Mouse (Mus musculus) layer of hippocampus, adult 2 months (tissue): ENCODE results near the gene Prpf40a. TPM values are rescaled to one million over a fixed set of nuclear protein-coding genes. Genes with fewer than 3 reads are reported as not detected.

Source experiments
- DNase-seq, 2 experiments: peaks; one replicate each; pipeline ENCODE4 v3.0.0; 2022; ENCODE audit warnings: low spot score in 2 of 2
- H3K27ac ChIP-seq: fragments of 200-600 bp; 2 replicates; pipeline ENCODE4 v1.8.1; 2022
- H3K4me3 ChIP-seq: fragments of 200-600 bp; 2 replicates; pipeline ENCODE4 v1.8.1; 2022; ENCODE audit warnings: mild to moderate bottlenecking
- CTCF ChIP-seq: fragments of 200-600 bp; conservative IDR thresholded peaks from 2 replicates; pipeline ENCODE4 v1.8.1; 2022; ENCODE audit warnings: antibody characterized with exemption, mild to moderate bottlenecking, moderate library complexity
- total RNA-seq, 2 experiments: library from RNA; stranded (reverse); gene quantifications; 2 replicates each; pipeline ENCODE4 v1.2.3; 2021

The Prpf40a gene
- total RNA-seq, 2 experiments from 2014 or later: 45.9 to 52.0 TPM

DNA sequence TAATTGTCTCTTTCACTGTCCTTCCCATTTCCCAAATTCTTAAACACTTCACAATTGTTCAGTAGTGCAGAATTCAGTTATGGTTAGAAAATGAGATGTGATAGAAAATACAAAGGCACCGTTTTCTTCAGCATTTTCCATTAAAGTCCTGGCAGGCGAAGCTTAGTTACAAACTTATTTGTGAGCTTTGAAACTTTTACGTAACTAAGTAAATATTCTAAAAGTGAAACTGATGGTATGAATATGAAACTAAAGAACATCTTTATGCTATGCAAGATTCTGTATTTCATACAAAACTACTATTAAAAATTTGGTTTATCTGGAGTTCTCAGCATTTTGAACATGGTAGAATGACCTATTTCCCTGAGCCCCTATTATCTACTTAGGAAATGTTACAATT lies 12.1 kb downstream of the Prpf40a start:
- TF ChIP-seq CTCF: no peak
- no peak for DNase-seq
- Histone ChIP-seq H3K27ac (no peak overlapping the region), H3K4me3 (no peak overlapping the region)

DNA sequence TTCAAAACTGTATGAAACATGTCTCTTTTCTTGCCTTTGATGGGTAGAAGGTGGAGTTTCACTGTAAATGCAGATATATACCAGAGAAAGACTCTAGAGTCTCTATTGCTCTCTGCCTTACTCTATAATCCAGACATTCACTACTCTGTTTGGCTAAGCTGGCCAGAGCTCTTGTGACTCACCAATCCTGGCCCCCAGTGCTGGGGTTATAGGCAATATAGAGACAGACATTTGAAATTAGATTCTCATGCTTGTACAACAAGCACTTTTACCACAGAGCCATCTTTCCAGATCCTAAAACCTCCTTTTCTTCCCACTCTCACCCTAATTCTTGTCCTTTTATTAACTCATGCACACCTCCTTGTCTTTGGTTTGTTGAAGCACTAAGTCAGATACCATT lies 17.1 kb downstream of the Prpf40a start:
- no peak overlapping the region for H3K27ac ChIP-seq
- no peak for TF ChIP-seq CTCF
- DNase-seq: no peak
- no peak overlapping the region for H3K4me3 ChIP-seq

DNA sequence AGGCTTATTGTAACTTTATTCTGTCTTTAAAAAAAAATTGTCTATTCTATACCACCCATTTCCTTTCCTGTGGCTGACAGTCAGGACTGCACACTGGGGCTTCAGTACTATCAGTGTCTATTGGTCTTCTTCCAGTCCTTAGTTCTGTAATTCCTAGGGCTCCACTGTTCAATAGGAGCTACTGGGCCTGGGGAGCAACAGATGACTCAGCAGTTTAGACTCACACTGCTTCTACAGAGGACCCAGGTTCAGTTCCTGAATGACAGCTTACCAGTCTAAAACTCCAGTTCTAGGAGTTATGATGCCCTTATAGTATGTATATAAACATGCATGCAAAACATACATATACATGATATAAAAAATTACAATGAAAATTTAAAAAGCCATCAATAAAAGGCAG lies 44.2 kb downstream of the Prpf40a start:
- Histone ChIP-seq H3K4me3 (no peak overlapping the region), H3K27ac (no peak overlapping the region)
- no peak for DNase-seq
- TF ChIP-seq CTCF: no peak

DNA sequence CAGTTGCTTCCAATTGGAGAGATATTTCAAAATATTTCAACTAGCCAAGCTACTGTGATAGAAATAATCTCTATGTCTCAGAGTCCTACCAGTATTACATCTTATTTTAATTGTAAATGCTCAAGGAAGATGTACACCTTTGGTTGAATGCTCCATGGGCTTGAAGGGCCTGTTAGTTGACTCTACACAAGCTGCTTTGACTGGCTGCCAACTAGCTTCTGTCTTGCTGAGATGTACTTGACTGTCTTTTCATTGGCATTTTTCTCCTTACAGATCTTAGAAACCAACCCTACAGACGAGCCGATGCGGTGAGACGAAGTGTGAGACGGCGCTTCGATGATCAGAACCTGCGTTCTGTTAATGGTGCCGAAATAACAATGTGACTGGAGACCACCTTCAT lies 59.5 kb downstream of the Prpf40a start:
- DNase-seq: no peak
- no peak overlapping the region for H3K27ac ChIP-seq
- no peak for TF ChIP-seq CTCF
- H3K4me3 ChIP-seq: no peak overlapping the region

DNA sequence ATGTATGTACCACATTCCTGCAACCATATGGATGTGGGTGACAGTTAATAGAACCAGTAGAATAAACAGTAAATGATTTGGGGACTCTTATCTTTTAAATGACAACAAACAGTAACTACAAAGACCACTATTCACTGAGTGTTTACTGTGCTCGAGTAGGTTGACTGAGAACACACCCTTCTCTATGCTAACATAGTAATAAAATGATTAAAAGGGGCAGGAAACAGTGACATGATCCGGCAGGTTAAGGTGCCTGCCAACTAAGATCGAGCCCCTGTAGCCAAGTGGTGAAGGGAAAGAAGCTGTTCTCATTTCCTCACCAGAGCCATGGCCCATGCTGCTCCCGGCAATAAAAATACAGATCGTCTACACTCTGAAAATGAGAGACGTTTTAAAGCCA lies 62.0 kb downstream of the Prpf40a start:
- H3K27ac ChIP-seq: no peak overlapping the region
- no peak for DNase-seq
- H3K4me3 ChIP-seq: no peak overlapping the region
- no peak for TF ChIP-seq CTCF

DNA sequence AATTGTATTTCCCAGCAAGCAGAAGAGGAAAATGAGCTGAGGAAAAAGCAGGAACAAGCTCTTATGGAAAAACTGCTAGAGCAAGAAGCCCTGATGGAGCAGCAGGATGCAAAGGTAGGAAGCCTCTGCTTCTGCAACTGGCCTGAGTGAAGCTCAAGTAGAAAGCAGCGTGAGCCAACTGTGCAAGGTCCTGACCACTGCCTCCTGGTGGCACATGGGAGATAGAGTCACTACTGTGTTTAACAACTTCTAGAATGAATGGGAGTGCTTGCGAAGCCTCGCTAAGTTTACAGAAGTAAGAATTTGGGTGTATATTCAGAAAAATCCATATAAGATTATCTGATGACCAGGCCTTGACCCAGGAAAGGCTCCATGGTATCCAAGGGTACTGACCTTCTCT lies 65.1 kb downstream of the Prpf40a start:
- peak; percentile 61 for TF ChIP-seq CTCF
- no peak for DNase-seq
- Histone ChIP-seq H3K4me3 (no peak overlapping the region), H3K27ac (no peak overlapping the region)

DNA sequence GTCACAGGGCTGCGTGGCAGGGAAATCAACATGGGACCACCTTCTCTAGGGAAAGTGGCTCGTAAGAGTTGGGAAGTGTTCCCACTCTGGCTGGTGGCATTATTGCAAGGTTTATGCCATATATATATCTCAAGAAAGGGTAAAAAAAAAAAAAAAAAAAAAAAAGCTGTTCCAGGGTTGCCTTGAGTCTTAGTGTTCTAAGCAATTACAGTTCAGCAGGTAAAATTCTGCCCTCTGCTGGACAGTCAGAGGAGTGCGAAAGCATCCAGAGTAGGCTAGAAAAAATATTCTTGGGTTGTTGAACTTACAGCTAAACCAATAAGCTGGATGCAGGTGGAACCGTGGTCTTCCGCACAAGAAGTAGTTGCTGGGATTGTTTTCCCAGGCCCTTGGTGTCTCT lies 69.3 kb downstream of the Prpf40a start:
- peak; percentile 87 for TF ChIP-seq CTCF
- Histone ChIP-seq H3K4me3 (no peak overlapping the region), H3K27ac (no peak overlapping the region)
- DNase-seq: peak; percentile 38 to 67

DNA sequence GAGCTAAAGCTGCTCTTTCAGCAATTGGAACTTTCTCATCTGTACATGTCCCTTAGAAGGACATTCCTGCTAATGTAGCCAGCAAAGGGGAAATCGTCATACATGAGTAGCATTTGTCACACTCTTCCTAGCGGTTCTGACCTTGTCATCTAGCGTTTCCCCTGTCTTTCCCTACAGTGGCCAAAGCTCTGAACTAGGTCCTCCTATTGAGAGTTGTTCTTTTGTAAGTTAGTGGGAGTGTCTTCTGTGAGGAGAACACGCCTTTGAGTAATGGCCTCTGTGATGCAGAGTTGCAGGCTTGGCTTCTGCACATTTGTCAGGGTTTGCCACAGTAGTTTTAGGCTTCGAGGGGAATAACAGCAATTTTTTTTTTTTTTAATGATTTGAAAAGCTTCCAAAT lies 82.5 kb downstream of the Prpf40a start:
- no peak for DNase-seq

DNA sequence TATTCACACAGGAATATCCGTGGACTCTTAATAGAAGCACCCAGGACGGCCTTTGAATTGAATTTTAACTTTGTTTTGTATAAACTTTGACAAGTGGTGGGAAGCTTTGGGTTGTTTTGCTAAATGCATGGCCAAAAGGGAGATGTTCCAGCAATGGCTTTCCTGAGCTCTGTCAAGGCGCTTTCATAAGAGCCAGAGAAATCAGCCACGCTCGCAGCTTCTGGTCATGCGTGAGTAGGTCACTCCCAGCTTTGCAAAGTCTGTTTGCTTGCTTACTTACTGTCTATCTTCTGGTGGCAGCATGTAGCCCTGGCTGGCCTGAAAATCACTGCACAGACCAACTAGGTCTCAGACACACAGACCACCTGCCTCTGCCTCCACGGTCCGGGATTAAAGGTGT lies 84.6 kb downstream of the Prpf40a start:
- Histone ChIP-seq H3K27ac (no peak overlapping the region), H3K4me3 (no peak overlapping the region)
- no peak for DNase-seq
- no peak for TF ChIP-seq CTCF

More for the DNA sequence above, 82.5 kb downstream of the Prpf40a start:
- no peak overlapping the region for H3K27ac ChIP-seq
- no peak for TF ChIP-seq CTCF
- H3K4me3 ChIP-seq: no peak overlapping the region

DNA sequence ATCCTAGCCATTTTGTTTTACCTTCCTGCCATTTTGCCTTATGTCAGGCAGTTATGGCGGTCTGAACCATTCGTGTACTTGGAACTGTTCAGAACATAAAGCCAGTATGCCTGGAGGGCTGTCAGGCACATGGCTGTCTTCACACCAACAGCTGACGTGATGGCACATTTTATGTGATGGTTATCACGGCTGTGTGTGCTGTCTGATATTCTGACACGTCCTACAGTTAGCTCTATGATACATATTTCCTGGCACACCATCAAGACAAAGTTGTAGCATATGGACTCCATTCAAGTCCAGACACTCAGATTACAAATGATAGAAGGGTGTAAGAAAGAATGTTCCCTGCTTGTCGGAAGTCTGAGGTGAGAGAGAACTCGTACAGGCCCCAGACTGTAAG lies 85.0 kb downstream of the Prpf40a start:
- H3K4me3 ChIP-seq: no peak overlapping the region
- no peak for TF ChIP-seq CTCF
- no peak overlapping the region for H3K27ac ChIP-seq
- no peak for DNase-seq

DNA sequence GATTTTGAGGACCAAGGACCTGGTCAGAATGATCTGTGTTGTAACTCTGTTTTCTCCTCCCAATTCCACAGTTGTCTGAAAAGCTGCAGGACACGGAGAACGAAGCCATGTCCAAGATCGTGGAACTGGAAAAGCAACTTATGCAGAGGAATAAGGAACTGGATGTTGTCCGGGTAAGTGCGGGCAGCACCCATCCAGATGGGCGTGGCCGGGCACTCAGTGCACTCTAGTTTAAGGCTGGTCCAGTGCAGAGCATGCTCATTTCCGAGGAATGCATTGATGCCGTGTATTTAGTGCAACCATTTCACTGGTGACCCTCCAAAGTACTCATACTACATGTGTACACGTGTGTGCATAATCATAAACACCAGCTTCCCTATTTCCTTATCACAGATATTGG lies 85.7 kb downstream of the Prpf40a start:
- Histone ChIP-seq H3K4me3 (no peak overlapping the region), H3K27ac (no peak overlapping the region)
- DNase-seq: no peak
- TF ChIP-seq CTCF: no peak

DNA sequence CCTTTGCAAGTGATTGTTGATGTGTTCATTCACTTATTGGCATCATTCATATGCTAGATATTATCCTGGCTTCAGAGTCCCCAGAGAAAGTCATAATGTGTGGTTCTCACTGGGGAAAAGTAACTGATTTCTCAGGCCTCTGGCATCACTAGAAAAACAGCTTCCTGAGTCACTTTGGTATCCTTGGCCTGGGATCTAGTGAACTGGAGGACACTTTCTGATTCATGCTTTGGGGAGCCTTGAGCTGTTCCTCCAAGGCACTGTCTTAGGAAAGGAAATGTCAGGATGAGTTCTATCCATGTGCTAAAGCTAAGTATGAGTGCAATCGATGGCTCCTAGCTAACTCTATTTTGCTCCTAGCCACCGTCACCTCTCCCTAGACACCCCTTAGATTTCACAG lies 88.2 kb downstream of the Prpf40a start:
- H3K27ac ChIP-seq: no peak overlapping the region
- H3K4me3 ChIP-seq: no peak overlapping the region
- TF ChIP-seq CTCF: no peak
- DNase-seq: no peak

DNA sequence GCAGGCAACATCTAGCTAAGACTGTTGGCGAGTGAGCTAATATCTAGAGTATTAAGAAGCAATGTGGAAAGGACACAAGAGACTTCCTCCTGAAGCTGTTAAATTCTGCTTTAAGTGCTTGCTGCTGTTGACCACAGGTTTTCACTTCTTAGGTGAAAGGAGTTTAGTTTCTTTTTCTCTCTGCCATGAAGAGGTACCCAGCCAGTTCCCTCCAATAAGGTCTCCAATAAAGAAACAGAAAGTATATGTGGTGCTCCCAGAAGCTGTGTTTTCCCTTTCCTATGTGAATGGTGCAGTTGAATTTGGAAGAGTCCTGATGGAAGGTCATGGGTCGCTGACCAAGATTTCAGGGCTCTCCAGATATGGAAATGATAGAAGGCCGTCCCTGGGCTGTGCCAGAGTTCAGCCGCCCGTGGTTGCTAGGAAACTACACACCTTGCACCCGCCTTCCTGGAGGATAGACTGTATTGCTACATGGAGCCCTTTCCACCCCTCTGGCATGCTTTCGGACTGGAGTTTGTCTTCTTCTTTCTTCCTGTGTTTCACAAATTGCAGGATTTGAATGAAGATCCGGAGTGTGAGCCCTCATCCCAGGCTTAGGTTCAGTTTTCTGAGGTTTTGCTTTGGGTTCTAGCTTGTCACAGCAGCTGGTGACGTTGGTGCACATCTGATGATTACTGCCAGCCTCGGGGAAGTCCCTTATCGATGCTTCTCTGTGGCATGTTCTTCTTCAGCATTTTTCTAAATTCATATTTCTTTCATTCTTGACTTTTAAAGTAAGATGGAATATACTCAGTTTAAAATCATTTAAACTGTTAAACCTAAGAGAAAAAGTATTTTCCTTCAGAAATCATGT lies 89.0 kb downstream of the Prpf40a start:
- no peak overlapping the region for H3K27ac ChIP-seq
- TF ChIP-seq CTCF: no peak
- no peak overlapping the region for H3K4me3 ChIP-seq
- DNase-seq: no peak

DNA sequence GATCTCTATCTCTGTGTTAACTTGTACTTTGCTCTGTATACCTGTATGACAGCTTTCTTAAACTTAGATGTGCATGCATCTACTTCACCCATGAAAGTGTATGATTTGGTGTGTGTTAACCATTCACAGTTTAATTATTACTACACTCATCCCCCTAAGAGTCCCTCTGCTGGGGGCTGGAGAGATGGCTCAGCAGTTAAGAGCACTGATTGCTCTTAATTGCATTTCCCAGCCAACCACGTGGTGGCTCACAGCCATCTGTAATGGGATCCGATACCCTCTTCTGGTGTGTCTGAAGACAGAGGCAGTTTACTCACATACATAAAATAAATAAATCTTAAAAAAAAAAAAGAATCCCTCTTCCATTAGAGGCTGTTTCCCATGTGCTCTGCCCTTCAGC lies 91.0 kb downstream of the Prpf40a start:
- no peak overlapping the region for H3K27ac ChIP-seq
- H3K4me3 ChIP-seq: no peak overlapping the region
- peak; percentile 58 for TF ChIP-seq CTCF
- DNase-seq: no peak

DNA sequence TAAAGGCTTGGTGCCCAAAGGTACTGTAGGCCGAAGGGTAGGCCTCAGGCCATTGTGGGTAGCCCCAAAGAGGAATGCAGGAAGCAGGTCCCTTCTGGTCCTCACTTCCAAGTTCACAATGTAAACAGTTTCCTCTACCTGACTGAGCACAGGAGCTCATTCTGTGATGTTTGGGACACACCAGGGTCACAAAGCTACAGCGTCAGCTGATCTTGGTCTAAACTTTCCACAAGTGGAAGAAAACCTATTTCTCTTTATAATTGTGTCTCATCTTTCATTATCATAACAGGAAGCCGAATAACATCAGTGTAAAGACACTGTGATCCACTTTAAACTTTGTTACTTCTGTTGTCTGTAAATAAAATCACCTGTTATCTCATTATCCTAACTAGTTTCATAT lies 95.6 kb downstream of the Prpf40a start:
- no peak for DNase-seq
- H3K27ac ChIP-seq: no peak overlapping the region
- TF ChIP-seq CTCF: no peak
- no peak overlapping the region for H3K4me3 ChIP-seq
